Mouse (Mus musculus): Measurements from ENCODE around the gene Adamts7.

Adamts7 gene

DNA sequence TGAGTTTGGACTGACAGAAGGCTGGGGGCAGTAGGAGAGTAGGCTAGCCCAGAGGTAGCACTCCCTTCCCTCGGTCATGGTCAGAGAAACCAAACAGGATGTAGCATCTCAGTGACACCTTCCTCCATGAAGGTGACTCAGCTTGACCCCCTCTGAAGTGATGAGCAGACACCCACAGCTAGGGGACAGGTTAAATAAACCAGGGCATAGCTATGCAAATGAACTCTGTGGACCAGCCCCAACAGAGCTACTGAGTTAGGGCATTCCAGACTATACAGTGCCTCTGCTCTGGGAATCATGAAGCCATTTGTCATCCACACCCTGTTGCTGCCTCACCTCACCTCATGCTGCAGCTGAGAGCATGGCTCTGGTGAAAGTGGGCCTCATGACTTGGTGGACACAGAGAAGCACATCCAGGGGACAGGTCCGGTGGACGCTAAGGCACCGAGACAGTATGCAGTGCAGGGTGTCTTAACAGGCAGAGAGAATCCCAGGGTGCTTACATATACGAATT is 71.1 kb downstream of the Adamts7 start:
- TF ChIP-seq GATA4 (IDR thresholded peaks at IDR 0.05; ENCODE audit: insufficient replicate concordance, low read length) = no peak

DNA sequence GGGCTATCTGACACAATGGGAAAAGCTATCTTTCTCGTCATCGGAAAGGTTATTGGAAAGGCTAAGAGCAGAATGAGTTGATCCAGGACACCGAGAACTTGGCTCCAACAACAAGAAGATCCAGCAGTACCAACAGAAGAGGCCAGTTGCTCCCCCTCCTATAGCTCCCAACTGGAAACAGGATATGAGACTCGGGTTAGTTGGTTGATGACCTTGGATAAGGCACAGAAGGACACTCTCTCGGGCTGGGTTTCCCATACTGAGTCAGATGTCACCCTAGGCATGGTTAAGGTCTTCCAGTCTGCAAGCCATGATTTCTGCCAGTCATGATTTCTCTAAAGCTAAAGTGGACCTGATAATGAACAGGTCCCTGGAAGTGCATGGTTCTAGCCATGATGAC is 71.9 kb downstream of the Adamts7 start:
- TF ChIP-seq GATA4 (IDR thresholded peaks at IDR 0.05; ENCODE audit: insufficient replicate concordance, low read length) = no peak

DNA sequence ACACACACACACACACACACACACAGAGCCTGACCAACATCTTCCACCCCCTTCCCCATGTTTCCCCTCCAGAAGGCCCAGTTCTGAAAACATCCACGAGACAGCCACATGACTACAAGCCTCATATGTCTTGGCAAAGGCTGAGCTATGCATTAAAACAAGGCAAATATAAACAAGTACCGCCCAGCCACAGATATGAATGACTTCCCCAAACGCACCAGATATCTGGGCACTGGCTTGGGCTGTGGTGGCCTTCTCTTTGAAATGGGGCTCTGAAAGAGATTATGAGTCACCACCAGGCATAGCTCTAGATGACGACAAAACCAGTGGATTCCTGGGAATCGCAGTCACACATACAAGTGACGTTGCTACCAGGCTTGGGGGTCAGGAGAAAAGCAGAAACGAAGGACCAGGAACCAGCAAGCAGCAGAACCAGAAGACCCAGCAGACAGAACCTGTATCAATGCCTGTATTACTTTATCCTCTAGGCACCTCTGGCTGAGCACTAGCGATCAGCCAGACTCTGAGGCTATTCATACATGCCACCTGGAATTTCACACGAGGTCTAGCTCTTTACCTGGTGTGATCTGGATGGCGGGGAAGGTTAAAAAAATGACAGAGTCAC is 72.5 kb downstream of the Adamts7 start:
- no peak for TF ChIP-seq GATA4 (IDR thresholded peaks at IDR 0.05; ENCODE audit: insufficient replicate concordance, low read length)

DNA sequence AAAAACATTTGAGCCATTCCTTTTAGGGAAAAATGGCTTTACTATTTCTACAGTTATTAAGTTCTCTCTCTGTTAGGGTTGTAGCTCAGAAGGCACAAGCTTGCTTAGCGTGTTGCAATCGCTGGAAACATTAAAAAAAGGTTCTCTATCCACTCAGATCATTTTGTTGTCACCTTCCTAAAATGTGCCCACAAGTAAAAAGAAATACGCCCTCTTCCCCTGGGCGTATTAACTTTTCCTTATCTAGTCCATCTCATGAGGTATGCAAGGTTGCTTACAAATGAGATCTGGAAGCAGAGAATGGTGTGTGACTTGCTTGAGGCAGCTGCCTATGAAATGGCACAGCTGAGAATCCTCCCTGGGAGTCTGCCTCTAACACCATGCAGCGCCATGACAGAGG is 73.9 kb downstream of the Adamts7 start:
- TF ChIP-seq GATA4 (IDR thresholded peaks at IDR 0.05; ENCODE audit: insufficient replicate concordance, low read length) = no peak

DNA sequence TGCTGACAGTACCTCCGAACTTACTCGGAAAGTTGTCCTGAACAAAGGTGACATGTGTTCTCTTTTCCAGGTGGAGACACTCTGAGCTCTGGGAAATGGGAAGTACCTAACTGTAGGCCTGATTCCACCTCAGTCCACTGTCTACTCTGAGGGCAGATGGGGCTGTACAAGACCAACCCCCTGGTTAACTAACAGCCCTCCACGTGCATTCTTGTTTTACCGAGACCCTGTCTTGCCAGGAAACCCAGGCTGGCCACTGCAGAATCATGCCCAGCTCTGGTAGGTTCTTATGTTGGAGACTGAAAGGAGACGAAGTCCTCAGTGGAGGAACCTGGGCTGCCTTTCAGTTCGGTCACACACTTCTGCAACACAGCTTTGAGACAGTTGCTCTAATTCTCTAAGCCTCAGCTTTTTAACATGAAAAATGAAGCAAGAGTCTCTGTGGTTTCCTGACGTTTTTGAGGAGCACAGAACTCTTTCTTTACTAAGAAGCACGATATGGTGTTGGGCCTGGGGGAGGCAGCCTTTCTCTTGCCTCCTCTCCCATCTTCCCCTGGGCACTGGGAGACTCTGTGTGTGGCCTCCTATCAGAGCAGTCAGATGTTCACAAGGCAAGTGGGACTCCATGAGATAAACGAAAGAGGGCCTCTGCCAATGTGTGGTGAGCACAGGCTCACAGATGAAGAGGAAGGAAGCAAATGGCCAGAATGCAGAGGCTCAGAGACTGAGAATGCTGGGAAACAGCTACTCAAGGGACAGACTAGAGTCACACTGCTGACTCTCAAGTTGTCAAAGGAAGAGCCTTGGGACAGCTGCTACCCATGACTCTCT is 74.6 kb downstream of the Adamts7 start:
- no peak for TF ChIP-seq GATA4 (IDR thresholded peaks at IDR 0.05; ENCODE audit: insufficient replicate concordance, low read length)

DNA sequence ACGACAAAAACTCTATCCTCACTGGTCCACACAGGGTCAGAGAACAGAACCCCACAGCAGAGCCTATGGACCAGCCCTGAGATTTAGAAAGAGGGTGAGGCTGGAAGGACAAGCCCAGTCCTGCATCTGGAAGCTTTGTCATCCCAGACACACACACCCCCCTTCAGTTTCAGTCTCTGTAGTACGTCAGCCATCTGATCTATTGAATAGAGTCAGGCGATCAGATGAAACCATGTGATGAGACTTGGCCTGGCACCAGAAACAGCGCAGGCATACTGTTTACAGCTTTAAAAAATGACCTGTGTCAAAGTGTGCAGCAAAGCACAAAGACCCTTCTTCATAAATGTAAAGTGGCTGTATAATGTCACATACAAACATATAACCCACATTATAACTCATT is 77.7 kb downstream of the Adamts7 start:
- TF ChIP-seq GATA4 (IDR thresholded peaks at IDR 0.05; ENCODE audit: insufficient replicate concordance, low read length) = no peak

DNA sequence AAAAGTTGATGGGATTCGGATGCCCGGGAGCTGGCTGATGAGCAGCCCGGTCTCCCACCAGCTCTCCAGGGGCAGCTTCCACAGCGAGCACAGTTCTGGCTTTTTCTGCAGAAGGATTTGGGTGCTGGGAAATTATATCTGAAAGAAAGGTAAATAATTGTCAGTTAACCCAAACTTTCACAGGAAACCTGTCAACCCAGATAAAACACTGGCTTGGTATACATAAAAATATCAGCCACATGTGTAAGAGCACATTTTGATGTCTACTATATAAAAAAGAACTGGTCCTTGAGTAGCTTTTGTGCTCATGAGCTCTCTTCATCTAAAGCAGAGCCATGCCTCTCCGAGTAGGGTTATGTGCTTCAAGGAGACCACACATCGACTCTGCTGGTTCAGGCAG is 78.2 kb downstream of the Adamts7 start:
- TF ChIP-seq GATA4 (IDR thresholded peaks at IDR 0.05; ENCODE audit: insufficient replicate concordance, low read length) = no peak

DNA sequence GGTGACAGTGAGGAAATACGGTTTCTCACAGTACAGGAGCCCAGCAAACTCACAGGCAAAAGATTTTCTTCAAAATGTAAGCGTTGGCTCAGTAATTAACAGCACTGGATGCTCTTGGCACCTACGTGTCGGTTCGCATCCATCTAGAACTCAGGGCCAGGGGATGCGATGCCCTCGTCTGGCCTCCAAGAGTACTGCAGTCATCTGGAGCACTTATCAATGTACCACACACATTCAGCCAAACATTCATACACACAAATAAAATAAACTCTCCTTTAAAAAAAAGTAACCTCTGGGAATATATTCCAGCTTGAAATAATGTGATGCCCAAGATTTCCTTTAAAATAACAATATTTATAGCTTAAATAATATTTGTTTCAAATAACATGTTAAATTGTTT is 78.7 kb downstream of the Adamts7 start:
- TF ChIP-seq GATA4 (IDR thresholded peaks at IDR 0.05; ENCODE audit: insufficient replicate concordance, low read length) = no peak

DNA sequence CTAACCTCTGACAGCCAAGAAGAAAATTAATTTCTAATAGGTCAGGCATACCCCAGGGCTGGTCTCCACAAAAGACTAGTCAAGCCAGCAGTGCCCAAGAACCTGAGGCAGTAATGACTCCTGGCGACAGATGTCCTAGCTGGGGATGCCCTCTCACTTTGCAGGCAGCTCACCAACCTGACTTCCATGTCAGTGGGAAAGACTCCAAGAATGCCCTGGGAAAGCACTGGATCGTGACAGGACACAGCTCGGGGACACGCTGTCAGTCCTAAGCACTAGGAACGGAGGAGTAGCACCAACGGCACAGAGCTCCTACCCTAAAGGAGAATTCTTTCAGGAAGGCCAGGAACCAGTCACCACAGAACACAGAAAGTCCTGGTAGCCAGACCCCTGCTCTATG is 79.4 kb downstream of the Adamts7 start:
- no peak for TF ChIP-seq GATA4 (IDR thresholded peaks at IDR 0.05; ENCODE audit: insufficient replicate concordance, low read length)

DNA sequence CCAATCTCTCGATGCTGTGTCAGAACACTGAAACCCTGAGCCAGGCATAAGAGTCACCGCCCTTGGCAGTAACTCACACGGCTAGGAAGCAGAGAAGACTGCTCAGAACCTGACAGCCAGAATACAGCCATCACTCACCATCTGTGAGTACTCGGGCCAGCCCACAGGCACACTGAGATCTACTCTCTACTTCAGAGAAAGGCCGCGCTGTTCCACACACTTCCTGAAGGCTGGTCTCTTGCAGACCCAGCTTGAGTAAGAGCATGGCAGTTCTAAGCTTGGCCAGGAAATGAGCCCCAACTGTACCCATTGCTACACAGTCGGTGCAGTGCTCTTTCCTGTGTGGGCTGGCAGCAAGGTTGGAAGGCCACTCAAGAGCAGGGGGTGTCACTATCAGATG is 80.0 kb downstream of the Adamts7 start:
- no peak for TF ChIP-seq GATA4 (IDR thresholded peaks at IDR 0.05; ENCODE audit: insufficient replicate concordance, low read length)

DNA sequence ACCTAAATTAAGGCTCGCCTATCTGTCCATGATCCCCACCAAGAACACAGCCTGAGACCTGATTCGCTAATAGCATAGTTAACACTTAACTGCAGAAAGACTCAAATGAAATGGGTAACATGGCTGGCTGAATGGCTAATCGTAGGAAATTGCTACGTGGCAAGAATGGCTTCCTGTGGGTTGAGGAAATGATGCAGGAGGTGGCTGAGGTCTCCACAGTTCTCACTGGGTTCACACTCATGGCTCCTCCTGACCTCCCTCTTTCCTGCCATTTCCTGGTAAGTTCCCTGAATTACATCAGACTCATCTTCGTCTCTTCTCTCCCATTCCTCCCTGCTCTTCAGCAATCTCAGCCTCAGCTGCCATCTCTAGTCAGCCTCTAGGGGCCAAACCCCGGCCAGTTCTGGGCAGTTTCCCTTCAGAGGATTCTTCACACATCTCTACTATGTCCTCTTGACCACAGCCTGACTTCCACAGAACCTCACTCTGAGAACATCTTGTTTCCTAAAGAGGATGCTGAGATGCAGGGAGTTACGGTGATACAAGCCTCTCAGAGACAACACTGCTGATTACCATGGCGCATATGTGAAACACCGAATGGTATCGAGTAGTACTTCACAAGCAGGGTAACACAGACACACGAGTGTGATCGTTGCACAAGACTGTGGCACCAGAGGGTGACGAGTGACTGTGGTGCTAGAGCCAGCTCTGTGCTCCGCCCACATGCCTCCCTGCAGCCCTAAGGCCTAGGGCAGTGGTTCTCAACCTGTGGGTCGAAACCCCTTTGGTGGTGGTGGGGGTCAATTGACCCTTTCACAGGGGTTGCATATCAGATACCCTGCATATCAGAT is 81.7 kb downstream of the Adamts7 start:
- TF ChIP-seq GATA4 (IDR thresholded peaks at IDR 0.05; ENCODE audit: insufficient replicate concordance, low read length) = no peak

DNA sequence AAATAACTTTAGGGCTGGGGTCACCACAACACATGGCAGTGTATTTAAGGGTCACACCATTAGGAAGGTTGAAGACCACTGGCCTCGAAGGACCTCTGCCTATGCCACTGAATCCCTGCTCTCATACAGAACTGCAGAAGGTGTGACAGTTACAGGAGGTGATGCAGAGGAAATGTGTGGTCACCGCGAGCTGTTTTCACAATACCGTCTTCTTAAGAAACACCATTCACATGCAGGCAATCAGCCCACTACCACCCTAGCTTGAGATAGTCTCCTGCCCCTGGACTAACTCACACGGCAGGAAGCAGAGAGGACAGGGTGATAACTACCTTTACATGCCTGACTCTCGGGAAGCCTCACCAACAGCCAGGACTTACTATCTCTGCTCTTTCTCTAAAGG is 82.3 kb downstream of the Adamts7 start:
- no peak for TF ChIP-seq GATA4 (IDR thresholded peaks at IDR 0.05; ENCODE audit: insufficient replicate concordance, low read length)

DNA sequence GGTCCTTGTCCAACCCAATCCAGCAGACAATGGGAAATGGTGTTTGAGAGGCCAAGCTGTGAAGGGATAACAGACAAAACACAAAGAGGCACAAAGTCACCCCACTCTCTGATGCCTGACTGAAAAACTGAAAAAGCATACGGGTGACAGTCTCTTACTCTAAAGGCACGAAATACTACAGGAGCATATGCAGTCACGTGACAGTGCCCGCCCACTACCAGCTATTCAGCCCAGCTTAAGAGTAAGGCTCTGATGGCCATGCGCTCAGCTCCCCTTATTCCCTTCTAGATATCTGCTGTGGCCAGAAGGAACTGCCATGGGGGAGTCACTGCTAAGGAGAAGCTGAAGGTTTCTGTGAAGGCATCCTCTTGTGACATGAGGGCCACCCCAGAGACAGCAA is 82.9 kb downstream of the Adamts7 start:
- TF ChIP-seq GATA4 (IDR thresholded peaks at IDR 0.05; ENCODE audit: insufficient replicate concordance, low read length) = no peak

DNA sequence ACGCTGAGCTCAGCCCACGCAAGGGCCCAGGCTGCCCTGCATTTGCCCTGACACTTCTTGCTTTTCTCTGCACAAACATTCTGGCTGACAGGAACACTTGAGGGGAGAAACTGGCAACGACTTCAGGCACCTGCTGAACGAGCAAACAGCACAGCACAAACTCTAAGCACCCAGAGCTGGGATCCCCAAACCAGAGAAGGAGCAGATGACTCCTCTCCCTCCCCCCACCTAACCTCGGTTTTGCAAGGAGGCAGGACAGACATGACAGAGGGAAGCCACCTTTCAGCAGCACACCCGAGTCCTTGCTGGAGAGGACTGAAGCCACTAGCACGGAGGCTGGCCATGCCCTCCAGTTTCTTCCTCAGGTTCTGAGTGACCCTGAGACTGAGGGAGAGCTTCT is 84.4 kb downstream of the Adamts7 start:
- no peak for TF ChIP-seq GATA4 (IDR thresholded peaks at IDR 0.05; ENCODE audit: insufficient replicate concordance, low read length)

DNA sequence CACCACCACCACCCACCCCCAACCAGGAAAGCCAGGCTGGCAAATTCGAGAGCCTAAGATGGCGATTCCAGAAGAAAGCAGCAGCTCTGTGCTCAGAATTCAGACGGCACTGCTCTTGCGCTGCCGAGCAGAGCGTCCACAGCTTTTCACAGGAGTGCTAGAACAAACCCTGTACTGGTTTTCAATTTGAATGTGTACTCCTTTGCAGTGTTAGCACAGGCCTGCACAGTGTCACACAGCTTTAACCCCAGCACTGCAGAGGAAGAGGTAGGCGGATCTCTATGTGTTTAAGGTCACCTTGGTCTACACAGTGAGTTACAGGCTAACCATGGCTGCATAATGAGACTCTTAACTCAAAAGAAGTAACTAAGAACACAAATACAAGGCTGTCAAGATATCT is 85.5 kb downstream of the Adamts7 start:
- no peak for TF ChIP-seq GATA4 (IDR thresholded peaks at IDR 0.05; ENCODE audit: insufficient replicate concordance, low read length)

DNA sequence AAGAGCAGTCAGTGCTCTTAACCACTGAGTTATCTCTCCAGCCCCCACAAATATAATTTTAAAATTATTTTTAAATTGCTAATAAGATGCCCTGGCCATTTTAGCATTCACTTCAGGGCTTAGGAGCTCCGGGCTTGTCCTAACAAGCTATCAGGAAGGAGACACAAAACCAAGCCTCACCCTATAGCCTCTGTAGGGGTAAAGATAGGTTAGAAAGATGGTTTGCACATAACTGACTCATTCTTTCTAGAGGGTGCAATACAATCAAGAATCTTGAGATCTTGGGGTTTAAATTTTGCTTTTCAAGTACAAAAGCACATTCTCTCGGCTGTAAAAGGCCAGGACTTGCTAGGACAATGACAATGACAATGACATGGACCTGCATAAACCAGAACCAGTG is 86.2 kb downstream of the Adamts7 start:
- no peak for TF ChIP-seq GATA4 (IDR thresholded peaks at IDR 0.05; ENCODE audit: insufficient replicate concordance, low read length)
